Mouse (Mus musculus) frontal cortex, adult (tissue): ENCODE data around the gene Map3k3.
A peak's percentile ranks its signal among the peaks of the same experiment; 100 is the strongest.
"Not testable (repeated sequence)": the region's sequence is repeated elsewhere in the genome, so short reads cannot be mapped to it uniquely, and the experiment has no call there.

ENCODE experiments used
- ATAC-seq: cut with Nextera tagmentation; 2 replicates; pipeline ENCODE4 v1.9.2; 2017; ENCODE audit warnings: mild to moderate bottlenecking, moderate library complexity, mixed read lengths; ENCODE audit not compliant: low TSS enrichment

The Map3k3 gene

GRCm38 (mm10) chr11:106083708-106084701 is at the start of gene Map3k3:
Gene Map3k3, plus strand, starts transcription at chr11:106084613.
- ATAC-seq: peak; percentile 94

GRCm38 (mm10) chr11:106034986-106035385 is 49.4 kb upstream of the Map3k3 start:
- no peak for ATAC-seq

GRCm38 (mm10) chr11:106036548-106037417 is 47.6 kb upstream of the Map3k3 start, which contains the start of gene Dcaf7:
Gene Dcaf7, plus strand, starts transcription at chr11:106036872.
- peak; percentile 96 for ATAC-seq

- peak; percentile 49 for ATAC-seq
Measured at GRCm38 (mm10) chr11:106037418-106037751, 47.0 kb upstream of the Map3k3 start.

- no peak for ATAC-seq
Measured at GRCm38 (mm10) chr11:106044349-106044748, 40.1 kb upstream of the Map3k3 start.

GRCm38 (mm10) chr11:106045256-106045655 is 39.2 kb upstream of the Map3k3 start:
- ATAC-seq: no peak

GRCm38 (mm10) chr11:106045780-106046179 is 38.6 kb upstream of the Map3k3 start:
- ATAC-seq: no peak

GRCm38 (mm10) chr11:106046584-106046983 is 37.8 kb upstream of the Map3k3 start:
- no peak for ATAC-seq

- ATAC-seq: no peak
Measured at GRCm38 (mm10) chr11:106053921-106054320, 30.5 kb upstream of the Map3k3 start.

GRCm38 (mm10) chr11:106054600-106054999 is 29.8 kb upstream of the Map3k3 start:
- no peak for ATAC-seq

GRCm38 (mm10) chr11:106055341-106055740 is 29.1 kb upstream of the Map3k3 start:
- no peak for ATAC-seq

GRCm38 (mm10) chr11:106056819-106057491 is 27.5 kb upstream of the Map3k3 start:
- ATAC-seq: no peak

- no peak for ATAC-seq
Measured at GRCm38 (mm10) chr11:106058020-106058419, 26.4 kb upstream of the Map3k3 start.

- no peak for ATAC-seq
Measured at GRCm38 (mm10) chr11:106060549-106060948, 23.9 kb upstream of the Map3k3 start.

- ATAC-seq: no peak
Measured at GRCm38 (mm10) chr11:106061311-106061710, 23.1 kb upstream of the Map3k3 start.

- peak; percentile 38 for ATAC-seq
Measured at GRCm38 (mm10) chr11:106063756-106064155, 20.7 kb upstream of the Map3k3 start.

GRCm38 (mm10) chr11:106065073-106065922 is 19.1 kb upstream of the Map3k3 start:
- no peak for ATAC-seq

- ATAC-seq: peak; percentile 94
Measured at GRCm38 (mm10) chr11:106065923-106066571, 18.4 kb upstream of the Map3k3 start, which contains the start of gene Taco1. Gene Taco1, plus strand, starts transcription at chr11:106066061.

- ATAC-seq: not testable (repeated sequence)
Measured at GRCm38 (mm10) chr11:106066616-106067015, 17.8 kb upstream of the Map3k3 start.

- ATAC-seq: no peak
Measured at GRCm38 (mm10) chr11:106073774-106074173, 10.6 kb upstream of the Map3k3 start.
